Mouse (Mus musculus) layer of hippocampus, adult 8-10 months (tissue): ENCODE measurements at regions not wholly inside any gene's neighbourhood (a gene's known extent, or its start where the extent isn't known, plus 50 kb on each side); places are given as distances from the start of the nearest gene placed in this dataset.

Experiments
- DNase-seq, 2 experiments: peaks; one replicate each; pipeline ENCODE4 v3.0.0; 2022; ENCODE audit warnings: low spot score in 2 of 2

- DNase-seq, result no peak
Measured at GRCm38 (mm10) chr13:39823346-39823954, 537.8 kb downstream of the Ofcc1 start.

GRCm38 (mm10) chr13:39774554-39774953, 586.7 kb downstream of the Ofcc1 start:
- no peak for DNase-seq

GRCm38 (mm10) chr13:39774111-39774510, 587.1 kb downstream of the Ofcc1 start:
- DNase-seq, result peak; percentile 2 to 3

- no peak for DNase-seq
Measured at GRCm38 (mm10) chr13:39769228-39769627, 592.0 kb downstream of the Ofcc1 start.

GRCm38 (mm10) chr13:39766897-39767296, 594.4 kb downstream of the Ofcc1 start:
- no peak for DNase-seq
